Mouse (Mus musculus) ovary, postnatal 36 days (tissue): ENCODE results near the gene Grid1.

Experiments used
- DNase-seq: peaks from one replicate; pipeline ENCODE4 v3.0.0; 2022; ENCODE audit warnings: low spot score, mixed read lengths

Grid1 gene

DNA sequence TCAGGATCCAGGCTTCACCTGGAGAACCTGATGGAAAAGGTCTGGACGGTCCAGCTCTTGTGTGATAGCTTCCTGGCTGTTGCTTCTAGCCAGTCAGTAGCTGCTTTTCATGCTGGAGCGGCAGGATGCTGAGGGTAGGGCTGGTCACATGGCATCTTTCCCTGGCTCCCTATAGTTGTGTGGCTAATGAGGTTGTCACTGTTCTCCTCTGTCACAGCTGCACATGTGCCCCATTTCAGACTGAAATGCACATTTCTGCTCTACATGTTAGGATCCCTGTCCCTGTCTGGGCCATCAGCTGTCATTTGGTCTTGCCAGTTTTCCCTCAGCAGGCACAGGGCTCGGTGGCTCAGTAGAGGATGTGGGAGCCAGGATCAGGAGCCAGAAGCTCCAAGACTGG is 17.2 kb downstream of the Grid1 start:
- no peak for DNase-seq

DNA sequence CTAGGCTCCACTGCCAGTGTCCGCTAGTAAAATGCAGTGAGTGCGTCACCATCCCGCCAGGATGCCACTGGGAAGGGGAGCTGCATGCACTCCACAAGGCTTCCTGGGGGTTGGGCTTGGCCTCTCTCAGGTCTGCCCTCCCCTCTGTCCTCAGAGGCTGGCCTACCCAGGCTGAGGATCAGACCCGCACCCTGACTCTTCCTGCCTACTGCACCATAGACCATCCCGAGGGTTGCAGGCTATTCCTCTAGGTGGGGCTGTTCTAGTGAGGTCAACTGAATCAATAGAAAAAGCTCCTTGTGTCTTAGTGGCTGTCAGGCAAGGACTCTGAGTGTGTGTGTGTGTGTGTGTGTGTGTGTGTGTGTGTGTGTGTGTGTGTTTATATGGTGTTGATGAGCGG is 19.1 kb downstream of the Grid1 start:
- DNase-seq: no peak

DNA sequence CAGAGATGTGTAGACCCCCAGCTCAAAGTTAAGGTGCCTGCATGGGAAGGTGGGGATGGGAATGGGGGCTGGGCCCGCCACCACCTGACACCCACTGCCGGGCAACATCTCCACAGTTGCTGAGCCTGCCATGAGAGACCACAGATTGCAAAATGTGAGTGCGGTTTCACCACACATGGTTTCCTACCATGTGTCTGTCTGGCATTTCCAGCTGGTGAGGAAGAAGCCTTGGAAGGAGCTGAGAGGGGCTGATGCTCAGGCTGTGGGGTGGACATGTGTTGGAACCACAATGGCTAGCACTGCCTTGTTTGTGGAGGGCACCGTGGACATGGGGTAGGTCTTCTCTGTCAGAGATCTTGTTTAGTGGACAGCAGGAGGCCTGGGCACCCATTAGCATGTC is 20.0 kb downstream of the Grid1 start:
- no peak for DNase-seq

DNA sequence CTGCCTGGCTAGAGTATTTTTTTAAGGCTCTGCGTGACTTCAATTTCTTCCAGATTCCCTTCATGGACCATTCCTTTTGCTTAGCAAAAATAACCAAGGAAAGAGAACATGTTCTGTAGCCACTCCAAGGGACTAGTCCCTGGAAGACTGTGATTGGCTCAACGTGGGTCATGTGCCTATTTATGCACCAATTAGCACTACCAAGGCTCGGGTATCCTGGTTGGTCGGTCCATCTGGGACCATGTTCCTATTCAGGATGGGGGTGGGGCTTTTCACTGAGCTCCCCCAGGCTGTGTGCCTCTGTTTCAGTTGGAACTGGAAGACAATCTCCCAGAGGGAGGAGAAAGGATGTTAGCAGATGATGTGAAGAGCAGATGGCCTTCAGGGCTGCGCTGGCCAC is 23.7 kb downstream of the Grid1 start:
- no peak for DNase-seq

DNA sequence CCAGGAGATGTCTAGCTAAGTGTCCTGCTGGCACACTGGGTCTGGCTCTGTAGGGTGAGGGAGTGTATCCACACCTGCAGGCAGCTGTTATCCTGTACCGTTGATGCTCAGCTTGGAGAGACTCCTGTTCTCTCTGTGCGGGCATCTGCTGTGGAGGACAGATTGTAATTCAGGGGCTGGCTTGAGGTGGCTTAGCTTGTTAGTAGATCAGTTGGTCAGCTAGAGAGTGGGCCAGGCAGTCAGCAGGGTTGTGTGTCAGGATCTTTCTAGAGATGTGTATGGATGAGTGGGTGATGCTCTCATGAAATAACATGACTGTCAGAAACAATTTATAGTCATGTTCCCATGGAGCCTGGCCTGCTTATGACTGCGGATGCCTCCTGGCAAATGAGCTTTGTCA is 24.3 kb downstream of the Grid1 start:
- no peak for DNase-seq

DNA sequence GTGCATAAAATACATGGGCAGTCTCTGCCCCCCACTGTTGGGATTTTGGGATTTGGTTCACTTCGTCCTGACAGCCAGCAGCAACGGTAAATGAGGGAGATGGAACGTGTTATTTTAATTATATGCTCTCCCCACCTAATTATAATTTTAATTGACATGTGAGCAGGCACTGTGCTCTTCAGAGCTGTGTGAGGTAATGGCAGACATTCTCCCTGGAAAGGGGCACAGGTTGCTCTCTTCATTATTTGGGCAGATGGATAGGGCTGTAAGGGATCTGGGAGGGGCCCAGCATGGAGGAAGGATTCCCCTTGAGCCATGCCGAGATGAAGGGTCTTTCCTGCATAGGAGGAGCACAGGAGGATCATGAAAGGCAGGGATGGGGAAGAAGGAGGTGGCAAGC is 26.9 kb downstream of the Grid1 start:
- DNase-seq: no peak

DNA sequence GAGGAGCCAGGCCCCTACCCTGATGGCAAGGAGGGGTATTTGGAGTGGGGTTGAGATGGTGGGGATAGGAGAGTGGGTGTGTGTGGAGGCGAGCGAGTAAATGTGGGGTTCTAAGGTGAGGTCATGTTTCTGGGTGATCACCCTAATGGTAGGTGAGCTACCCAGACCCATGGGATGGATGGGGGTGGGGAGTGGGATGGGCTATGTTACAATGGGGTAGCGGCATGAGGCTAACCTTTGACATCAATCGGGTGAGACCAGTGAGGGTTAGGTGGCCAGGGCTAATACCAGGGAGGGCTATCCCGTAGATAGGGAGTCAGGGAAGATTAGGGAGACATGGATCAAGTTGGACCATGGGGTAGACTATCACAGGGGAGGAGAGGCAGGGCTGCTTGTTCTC is 27.7 kb downstream of the Grid1 start:
- DNase-seq: no peak

DNA sequence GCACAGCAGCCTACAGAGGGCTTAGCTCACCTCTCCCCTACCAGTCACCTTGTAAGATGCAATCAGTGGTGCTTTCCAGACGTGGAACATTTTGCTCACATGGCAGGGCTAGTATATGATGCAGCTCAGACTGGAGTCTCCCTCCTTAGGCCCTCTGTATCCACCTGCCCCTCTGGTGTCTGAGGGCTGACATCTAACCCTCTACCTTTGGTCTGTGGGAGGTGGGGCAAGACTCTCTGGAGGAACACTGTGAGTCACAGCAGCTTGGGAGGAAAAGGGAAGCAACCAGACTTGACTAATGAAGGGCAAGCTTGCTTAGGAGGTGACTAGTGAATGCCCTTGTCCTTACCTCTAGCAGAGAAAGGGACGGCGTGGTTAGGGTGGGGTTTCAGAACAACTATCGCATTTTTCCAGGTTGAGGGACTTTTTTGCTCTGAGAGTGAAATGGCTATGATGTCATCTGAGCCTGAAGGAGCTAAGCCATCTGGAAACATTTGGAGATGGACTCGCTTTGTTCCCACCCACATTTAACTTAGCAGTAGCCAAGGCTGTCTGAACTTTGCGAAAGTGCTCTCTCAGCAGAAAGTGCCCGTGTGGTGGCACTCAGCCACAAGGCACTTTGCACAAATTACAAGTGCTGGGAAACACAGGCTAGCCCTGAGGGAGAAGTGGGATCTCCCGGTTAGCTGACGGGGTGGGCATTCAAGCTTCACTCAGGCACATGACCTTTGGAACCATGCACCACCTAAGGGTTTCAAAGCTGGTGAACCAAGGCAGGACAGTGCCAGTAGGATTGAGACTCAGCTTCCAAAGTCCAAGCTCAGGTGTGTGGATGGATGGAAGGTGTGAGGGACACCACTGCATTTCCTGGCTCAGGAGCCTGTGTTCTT is 41.2 kb downstream of the Grid1 start:
- no peak for DNase-seq

DNA sequence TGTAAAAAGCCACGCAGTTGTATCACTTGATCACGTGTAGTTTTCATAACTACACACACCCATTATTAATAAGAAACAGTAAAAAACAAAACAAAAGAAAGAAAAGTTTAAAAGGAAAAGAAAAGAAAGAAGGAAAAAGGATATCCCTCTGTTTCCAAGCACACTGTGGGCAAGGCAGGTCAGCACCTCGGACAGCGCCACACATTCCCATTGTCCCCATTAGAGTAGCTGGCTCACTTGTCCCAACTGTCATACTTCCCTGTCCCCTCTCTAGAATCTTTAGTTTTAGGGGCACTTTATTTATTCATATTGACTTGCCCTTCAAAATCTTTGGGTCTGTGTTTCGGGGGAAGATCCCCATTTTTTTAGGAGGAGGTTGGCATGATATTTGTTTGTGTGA is 47.4 kb downstream of the Grid1 start:
- DNase-seq: peak; percentile 46

DNA sequence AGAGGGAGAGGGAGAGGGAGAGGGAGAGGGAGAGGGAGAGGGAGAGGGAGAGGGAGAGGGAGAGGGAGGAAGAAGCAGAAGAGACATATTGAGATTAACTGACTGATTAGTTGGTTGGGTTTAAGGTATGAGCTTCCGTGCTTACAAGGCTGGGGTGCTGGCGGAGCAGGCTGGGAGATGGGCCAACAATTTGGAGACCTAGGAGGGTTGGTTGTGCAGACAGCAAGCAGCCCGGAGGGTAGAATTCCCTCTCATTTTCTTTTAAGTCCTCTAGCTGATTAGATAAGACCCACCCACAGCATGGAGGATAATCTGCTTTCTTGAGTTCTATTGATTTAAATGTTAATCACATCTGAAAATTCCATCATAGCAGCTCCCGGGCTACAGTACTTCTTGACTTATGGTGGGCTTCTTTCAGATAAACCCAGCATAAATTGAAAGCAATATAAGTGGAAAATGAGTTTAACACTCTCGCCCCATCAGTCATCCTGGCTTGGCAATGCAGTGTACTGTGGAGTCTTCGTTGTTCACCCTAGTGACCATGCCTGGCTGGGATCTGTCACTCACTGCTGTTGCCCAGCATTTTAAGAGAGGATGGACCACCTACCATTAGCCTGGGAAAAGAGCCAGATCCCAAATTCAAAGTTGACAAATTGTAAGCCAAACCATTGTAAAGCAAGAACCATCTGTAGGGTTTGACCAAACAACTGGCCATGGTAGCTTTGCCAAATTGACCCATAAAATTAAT is 48.8 kb downstream of the Grid1 start:
- no peak for DNase-seq

DNA sequence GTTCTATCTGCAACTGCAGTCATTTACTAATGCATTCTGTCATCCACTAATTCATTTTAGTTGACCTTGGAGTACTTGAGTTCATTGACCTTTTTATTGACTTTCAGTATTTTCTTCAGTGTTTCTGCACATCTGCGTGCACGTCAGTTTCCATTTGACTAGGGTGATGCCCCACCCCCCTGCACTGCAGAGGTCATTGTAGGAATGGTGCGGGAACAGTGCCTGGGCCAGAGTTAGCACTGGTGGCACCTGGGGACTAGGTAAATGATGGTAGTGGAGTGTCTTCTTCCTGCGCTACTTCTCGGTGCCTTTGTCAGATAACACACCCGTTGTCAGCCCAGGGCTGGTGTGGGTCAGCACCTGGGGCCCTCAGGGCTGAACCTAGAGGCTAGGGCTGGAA is 60.1 kb downstream of the Grid1 start:
- no peak for DNase-seq

DNA sequence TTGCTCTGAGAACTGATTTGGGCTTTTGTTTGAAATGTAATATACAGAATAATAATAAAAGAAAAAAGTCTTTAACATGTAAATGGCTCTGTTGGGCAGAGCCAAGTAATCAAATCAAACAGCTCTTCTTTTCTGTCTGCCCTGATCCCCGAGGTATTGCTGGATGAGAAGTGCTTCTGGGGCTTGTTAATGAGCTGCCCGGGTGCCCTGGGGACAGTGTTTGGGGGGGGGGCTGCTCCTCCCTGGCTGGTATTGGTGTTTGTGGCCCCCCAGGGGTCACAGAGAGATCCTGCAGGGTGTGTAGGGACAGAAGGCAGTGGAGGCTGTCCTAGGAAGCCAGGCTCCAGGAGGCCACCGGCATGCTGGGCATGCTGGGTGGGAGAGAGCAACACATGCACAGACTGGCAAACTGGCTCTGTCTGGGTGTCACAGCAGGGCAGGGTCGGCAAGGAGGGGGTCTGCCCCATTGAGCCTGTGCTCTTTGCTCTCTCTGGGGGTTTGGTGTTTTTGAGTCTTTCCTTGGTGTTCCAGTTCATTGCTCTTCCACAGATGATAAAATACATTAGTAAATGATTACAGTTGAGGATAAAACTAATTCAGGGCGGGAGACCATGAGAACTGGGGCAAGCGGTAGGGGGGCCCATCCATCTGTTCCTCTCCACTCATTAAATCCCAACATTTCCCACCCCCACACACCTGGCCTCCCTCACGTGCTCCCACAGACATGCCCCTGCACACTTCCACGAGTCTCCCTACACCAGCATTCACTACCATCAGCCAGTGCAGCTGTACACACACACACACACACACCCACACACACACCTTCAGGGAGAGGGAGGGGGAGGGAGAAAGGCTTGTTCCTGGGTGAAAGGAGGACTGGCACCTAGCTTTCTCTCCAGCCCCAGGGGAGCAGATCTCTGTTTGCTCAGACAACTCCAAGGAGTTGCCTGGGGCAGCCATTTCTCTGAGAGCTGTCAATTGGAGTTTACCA is 60.8 kb downstream of the Grid1 start:
- DNase-seq: no peak

DNA sequence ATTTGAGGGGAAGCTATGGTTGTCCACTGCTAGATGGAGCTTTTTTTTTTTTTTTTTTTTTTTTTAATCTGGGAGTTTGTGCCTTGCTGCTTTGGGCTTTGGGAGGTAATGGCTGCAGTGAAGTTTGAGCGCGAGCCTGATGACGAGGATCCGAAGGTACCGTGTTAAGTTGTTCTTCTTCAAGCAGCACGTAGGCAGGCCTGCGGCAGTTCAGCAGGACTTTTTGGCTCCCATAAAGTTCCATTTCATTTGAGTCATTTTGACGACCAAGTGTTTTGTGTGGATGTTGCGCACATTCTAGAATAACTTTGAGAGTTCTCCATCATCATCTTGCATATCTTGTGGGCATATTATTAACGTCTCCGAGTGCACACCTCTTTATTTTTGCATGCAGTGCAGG is 64.3 kb downstream of the Grid1 start:
- DNase-seq: no peak

DNA sequence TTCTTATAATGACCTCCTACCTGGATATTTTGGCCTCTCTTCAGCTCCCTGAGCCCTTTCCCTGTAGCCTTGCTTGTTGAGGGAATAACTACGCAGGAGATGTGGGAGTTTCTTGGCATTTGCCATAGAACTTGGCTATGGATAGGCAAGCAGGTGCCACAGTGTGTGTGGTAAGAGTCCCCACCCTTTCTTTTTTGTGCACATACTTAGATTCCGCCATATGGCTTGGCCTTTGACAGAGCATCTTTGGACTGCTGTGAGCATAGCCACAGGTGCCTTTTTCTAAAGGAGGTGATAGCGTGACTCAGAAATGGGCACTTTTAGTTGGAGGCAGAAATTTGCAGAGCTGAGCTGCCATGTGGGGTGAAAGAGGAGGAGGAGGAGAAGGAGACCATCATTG is 64.7 kb downstream of the Grid1 start:
- no peak for DNase-seq

DNA sequence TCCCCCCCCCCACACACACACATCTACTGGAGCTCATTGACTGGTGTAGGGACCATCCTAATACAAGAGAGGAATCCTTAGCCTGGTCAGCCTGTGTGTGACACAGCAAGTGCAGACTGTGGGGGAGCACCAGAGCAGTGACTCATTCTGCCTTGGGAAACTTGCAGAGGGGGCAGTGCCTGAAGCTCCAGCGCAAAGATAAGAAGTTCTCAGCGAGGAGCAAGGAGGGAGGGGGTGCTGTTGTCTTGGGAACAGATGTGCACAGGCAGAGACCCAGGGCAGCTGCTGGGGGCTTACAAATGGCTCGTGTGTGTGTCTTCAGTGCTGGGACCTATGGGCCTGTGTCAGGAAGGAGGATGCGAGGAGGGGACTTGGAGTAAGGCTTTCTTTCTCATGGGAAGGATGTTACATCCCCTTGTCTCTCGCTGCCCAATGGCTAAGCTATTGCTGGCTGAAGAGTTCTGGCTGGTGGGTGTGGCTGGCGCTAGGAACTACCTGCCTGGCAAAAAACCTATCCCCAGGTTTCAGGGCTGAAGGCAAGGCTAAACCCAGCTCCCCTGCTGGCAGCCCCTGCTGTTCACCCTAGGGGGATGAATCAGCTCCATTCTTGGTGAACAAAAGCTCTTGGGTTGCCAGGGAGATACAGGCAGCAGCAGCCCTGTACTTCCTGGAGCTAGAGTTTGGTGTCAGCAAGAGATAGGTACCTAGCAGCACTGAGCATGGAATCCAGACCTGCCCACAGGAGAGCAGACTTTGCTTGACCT is 72.0 kb downstream of the Grid1 start:
- DNase-seq: no peak

DNA sequence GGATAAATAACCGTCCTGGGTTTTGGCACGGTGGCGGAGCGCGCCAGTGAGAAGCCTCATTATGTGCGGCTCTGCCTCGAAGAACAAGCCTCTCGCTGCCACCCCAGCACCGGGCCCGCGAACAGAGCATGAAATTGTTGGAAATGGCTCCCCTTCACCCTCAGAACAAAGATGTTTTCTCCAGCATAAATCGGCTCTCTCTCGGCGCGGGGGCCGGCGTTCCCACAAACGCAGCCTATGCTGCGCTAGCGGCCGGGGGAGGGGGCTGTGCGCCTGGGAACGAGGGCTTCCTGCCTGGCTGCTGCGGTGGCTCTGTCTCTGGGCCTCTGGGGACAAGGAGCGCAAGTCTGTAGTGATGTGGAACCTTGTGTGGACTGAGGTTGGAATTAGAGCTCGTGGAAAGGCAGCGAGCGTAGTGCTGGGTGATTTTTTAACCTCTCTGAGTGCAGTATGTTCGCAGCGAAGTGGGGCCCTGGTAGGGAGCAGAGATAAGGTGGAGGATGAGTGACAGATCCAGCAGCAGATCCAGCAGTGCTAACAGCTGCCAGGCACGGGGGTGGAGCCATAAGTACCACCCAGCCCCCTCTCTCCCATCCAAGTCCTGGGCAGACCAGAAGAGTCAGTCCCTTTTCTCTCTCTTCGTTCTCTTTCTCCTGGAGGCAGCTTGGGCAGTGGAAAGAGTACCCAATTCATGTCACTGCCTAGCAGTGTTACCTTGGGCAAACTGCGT is 76.5 kb downstream of the Grid1 start:
- DNase-seq: no peak

DNA sequence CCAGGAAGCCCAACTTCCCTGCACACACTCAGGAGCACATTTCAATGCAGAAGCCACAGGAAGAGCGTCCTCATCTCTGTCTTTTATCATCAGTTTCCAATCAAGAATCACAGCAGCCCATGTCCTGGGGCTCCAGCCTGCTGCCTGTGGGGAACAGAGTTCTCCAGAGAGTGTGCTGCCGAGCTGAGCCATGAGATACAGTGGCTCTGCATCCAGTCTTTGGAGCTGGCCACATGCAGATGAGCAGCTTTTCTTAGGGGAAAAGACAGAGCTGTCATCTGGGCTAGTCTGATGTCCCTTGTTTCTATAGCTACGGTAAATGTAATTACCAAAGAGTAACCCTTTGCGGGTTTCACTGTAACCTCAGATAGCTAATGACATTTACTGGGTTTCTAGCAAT is 83.9 kb downstream of the Grid1 start:
- no peak for DNase-seq

DNA sequence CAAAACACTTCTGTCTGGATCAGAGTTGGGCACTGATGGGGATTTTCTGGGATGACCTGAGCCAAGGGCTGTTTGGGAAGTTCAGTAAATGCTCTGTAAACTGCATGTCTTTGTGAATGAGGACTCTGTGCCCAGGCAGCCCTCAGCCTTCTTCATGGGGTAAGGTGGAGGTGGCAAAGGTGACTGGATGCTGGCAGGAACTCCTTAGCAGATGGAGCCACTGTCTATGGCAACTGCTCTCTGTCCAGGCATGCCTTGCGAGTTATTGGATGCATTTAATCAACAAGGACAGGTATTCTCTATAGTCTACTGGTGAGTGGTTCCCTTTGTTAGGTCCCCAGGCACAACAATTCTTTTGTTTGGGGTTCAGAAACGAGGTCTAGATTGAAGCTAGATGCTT is 85.8 kb downstream of the Grid1 start:
- no peak for DNase-seq

DNA sequence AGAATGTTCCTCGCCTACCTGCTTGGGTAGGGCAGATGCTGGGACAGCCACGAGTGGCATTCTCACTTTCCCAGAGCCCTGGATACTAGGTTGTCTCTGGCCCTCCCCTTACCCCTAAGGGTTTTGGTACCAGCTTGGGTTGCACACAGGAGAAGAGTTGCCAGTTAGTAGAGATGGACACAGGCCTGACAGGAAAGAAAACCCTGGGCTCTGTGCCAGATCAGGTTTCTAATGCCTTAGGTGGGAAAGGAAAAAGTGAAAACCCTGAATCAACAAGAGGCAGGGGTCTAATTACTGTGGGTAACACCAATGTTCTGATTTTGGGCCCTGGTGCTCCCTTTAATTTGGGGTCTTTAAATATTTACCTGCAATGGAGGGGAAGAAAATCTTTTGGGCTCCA is 88.5 kb downstream of the Grid1 start:
- no peak for DNase-seq

DNA sequence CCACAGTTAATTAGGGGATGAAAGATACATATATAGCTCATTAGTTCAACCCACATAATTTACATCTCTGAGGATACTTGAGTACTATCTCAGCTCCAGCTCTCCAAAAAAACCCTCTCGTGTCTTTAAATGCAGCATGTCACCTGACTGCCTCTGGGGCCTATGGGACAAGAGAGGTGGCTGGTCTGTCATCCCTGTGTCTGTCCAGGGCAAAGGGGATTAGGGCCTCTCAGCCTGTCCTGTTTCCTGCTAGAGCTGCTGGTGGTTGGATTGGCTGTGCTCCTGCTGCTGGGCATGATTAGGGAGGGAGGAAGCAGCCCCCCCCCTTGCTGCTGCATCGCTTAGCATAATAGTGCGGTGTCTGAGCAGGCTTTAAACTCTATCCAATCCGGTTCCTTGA is 88.9 kb downstream of the Grid1 start:
- no peak for DNase-seq

DNA sequence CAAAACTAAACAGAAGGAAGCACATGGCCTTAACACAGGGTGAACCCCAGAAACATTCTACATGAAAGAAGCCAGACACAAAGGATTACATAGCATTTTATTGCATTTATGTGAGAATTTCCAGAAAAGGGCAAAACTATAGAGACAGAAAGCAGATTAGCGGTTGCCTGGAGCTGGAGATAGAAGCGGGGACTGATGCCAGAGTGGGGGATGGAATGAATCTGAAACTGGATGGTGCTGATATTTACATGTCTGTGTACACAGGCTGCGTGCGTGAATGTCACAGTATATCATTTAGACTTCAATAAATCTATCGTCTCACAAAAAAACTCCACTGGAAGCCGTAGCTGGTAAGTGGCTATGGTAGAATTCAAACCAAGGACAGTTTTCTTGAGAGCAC is 96.4 kb downstream of the Grid1 start:
- no peak for DNase-seq
